Mouse (Mus musculus) kidney, adult 8-10 months (tissue): ENCODE data around the gene Tyrp1.
A peak's percentile ranks its signal among the peaks of the same experiment; 100 is the strongest.

Experiments
- DNase-seq, 2 experiments: peaks; one replicate each; pipeline ENCODE4 v3.0.0; 2022

Gene Tyrp1

DNA sequence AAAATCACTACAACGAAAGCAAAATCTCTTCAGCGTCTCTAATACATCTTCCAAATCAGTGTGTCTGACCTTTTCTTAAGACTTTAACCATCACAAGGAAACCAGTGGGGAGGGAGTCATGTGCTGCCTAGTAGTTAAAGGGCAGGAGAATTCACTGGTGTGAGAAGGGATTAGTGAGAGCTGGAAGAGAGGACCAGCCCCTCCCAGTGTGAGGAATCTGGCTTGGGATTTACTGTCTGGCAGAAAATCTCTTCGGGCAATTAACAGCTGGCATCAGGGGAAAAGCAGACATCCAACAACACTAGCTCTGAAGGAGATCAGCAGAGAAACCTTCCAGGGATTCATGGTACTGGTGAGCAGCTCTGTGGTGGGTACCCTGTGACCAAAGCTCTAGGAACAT lies at the start of gene Tyrp1:
Gene Tyrp1, plus strand, starts transcription at position 74 of the 400 bp plus-strand sequence.
- DNase-seq: no peak

DNA sequence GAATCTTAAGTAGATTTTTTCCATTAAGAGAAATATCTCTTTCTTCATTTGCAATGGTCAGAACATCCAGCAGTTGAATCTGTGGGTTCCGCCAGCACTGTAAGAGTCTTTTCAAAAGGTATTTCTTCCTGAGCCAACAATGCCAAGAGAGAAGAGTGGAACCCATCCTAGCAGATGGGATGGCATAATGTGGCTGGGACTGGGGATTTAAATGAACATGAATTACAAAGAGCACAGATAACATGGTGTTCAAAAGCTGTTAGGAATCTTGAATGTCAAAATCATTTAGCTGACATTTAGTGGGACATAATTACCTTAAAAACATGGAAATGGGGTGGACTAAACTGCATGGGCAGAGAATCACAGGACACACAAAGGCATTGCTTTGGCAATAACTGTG lies 45.6 kb upstream of the Tyrp1 start:
- DNase-seq: no peak

DNA sequence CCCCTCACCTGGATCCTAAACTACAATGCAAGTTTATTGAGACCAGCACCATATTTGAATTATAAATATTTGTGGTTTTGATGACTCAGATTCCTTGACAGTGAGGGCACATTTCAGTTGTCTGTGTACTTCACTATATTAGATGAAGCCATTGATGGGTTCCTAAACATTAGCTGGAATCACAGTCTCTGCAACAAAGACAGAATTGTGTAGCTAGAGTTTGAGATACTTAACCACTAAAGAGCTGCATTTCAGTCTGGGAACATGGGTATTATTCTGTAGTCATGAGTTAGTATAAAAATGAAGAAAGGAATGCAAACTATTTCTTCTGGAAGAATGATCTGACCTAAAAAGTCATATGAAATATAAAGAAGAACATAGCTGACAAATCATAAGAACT lies 14.4 kb upstream of the Tyrp1 start:
- DNase-seq: no peak

DNA sequence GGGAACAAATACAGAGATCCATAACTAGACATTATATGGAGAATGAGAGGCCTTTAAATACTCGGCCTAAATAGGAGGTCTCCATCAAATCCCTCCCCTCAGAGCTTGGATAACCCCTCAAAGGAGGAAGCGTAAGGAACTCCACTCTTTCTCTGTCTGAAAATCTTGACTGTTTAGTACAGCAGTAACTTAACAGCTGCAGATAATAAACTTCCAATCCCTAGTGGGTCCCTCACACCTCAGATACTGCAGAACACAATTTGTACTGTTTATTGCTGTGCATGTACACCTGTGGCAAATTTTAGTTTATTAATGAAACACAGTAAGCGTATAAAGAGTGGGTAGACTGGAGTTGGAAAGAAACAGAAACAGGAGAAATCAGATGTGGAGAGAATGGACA lies 12.0 kb upstream of the Tyrp1 start:
- no peak for DNase-seq

DNA sequence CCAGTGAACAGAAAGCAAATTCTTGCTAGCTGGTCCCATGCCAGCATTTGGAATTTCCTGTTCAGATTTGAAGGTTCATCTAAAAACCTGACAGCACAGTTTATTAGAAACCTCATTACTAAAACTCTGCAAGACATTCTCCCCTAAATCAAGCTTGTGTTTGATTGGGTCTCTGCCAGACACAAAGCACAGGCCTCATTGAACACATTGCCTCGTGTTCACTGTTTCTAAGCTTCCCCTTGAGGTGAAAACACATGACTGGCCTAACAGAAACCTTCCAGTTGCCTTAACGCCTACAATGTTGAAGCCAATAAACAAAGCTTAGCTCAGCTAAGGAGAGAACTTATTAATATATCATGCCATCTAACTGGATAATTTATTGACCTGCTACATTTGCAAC lies 5.7 kb upstream of the Tyrp1 start:
- DNase-seq: no peak

DNA sequence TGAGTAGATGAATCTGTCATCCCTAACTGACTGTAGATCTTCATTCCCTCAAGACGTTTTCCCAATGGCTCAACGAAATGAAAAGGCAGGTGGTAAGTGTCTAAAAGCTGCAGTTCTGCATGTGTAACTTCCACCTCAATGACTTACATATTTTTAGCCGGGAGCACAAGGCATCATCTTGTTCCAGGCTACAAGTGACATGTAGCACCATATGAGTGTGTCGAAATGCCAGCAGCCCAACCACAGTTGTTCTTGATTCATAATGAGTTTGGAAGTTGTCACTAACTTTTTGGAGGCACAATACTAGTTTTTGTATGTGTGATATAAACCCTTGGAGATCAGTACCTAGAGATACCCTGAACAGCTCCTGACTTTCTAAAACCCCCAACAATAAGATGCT lies 5.4 kb downstream of the Tyrp1 start:
- no peak for DNase-seq

DNA sequence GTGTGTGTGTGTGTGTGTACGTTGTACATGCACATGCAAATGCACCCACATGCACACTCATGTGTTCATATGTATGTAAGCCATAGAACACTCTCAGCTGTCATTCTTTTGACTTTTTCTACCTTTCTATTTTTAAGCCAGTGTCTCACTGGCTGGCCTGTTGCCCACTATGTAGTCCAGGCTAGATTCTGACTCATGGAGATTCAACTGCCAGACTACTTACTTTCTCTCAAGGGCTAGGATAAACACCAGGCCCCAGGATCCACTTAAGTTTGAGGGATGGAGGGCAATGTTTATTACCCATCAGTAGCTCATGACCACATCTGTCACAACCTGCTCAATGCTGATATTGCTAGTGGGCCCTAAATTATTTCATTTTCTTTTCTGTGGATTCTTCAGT lies 8.1 kb downstream of the Tyrp1 start:
- DNase-seq: no peak

DNA sequence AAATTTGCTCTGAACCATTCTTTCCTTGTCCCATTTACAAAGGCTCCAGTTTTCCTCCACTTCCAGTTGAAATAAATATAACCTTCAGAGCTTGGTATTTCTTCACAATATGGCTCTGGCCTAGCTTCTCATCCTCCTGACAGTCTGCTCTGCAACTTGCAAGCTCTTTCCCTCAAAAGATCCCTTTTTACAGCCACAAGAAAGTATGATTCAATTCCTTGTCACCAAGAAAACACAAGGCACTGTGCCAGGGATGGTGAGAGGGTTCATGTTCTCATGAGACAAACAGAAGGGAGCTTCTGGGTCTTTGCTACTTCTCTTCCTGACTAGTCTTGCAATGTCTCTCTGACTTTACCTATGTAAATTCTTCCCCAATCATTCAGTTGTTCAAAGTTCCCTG lies 9.8 kb downstream of the Tyrp1 start:
- DNase-seq: no peak

DNA sequence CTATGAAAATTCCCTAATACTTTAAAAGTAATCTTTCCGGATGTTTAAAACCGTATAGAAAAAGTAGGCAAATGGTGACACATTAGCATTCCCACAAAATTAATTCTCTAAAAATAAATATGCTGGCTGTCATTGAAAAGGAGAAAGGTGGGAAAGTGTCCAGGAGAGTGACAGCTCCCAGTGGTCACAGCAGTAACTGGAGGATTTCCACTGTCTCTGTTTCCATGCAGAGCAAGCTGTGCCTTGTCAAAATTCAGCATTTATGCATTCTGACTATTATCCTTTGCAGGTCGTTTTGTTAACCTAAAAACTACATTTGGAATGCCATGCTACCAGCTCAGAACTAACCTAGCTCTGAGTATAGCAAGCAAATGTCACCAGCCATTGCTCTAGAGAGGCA lies 12.1 kb downstream of the Tyrp1 start:
- DNase-seq: no peak

DNA sequence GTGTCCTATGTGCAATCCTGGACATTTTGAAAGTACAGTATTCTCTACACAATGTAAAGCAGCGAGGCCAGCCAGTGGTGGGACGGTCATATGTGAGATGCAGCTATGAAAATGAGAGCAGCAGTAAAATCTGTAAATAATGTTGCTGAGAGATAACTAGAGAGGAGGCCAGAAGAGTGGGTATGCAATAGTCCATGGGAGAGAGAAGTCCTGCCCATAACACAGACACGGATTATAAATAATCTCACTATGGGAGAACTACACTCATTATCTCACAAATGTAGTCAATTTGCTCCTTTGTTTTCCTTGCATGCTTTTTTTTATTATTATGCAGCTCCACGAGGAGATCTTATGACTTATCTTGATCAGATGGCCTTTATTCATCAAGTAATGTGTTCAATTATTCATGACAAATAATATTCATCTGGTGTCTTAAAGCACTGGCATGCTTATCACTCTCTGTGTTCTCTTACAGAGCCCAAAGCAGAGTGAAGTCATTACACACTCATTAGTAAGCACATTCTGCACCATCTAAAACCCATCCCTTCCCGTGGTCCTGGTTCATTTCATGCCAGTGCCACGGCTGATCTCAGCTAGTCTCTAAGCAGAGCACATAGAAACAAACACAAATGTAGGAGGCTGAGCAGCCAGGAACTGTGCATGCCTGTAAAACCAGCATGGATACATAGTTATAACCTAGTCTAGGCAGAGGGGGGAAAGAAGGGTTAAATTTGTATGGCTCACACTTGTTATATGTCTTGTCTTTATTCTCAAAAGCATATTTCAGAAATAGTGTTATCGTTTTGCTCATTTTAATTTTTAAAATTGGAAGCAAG lies 18.9 kb downstream of the Tyrp1 start:
- no peak for DNase-seq

DNA sequence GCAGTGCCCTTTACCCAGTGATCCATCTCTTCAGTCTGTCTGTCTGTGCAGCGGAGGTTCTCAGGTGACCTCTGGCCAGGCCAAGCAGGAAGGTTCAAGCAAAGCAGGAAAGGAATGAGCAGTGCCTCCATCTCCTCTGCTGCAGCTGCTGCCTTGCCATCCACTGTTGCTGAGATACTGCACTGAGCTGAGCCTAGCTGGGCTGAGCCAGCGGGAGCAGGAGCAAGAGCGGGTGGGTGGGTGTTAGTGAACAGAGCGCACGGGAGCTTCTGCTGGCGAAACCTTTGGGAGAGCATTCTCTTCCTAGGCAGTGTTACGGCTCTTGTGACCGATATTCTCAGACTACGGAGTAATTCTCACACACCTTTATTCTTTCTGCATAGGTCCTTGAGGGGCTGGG lies 21.6 kb downstream of the Tyrp1 start:
- no peak for DNase-seq

DNA sequence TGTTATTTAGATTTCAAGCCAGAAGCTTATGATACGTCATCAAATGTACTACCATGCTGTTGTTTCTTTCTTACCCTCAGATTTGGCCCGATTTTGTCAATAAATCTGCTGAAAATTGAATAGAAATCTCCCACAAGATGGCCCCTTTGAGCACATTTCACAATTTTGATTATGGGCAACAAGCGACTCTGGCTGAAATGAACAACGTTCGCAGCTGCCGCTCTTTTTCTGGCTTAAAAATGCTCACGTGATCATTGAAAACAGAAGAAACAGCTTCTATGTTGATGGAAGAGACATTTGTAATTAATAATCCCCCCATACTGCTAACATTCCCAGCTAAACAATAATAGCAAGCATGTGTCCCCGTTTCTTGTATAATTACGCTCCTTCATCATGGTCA lies 29.0 kb downstream of the Tyrp1 start:
- DNase-seq: no peak

DNA sequence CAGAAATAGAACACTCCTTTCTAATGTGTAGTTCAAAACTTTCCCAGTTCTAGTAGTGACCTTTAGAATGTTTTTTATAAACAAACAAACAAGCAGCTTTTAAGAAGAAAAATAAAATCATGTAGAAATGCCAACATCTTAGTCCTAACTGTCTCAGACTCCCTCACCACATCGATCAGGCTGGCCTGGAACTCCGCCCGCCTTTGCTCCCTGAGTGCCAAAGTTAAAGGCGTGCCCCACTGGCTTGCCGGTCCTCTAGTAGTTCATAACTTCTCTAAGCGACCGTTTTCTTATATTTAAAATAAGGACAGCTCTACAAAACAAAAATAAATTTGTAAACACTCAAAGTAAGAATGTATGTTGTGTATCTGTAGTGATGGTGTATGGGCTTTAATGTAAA lies 30.0 kb downstream of the Tyrp1 start:
- no peak for DNase-seq

DNA sequence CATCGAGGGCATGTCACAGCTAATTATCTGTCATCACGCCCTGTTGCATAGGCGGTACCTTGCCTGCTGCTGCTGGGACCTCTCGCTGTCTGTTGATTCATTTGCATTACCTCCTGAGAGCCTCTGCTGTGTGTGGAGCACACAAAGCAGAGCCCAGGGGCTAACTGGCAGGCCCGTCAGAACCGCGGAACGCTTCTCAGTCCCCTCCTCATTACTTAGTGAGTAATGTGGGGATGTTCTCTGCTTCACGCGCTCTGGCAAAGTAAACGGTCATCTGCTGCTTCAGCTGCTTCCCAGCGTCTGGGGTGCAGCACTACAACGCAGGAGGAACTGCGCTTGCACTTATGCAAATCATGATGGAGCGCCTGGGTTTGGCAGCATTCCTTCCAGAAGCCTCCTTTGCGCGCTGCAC lies 30.6 kb downstream of the Tyrp1 start:
- no peak for DNase-seq

DNA sequence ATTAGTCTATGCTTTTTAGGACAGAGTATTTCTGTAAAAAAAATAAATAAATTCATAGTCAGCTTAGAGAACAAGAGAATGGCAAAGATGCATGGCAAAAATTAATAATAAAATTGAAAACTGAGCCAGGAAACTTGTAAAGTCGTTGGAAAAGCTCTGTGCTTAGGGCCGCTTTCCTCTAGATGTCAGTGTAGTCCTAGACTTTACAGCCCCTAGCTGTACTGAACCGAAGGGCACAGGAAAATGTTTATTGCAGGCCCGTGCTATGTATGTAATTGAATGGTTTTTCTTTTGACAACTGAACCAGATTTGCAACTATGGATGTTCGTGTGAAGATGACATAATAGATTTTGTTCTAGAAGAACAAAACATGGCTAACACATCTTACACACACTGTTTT lies 32.1 kb downstream of the Tyrp1 start:
- DNase-seq: no peak

DNA sequence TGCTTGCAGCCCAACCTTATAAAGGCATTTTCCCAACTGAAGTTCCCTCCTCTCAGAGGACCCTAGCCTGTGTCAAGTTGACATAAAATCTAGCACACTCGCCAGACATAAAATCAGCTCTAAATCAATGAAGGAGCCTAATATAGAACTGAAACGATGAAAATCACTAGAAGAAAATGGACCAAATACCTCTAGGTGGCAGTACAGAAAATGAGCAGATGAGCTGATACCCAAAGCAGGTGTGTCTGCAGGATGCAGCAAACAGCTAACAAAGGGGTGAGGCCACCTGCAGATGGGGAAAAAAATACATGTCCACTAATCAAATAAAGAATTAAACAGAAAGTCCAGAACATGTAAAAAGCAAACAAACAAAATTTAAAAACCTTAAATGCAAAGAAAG lies 35.7 kb downstream of the Tyrp1 start:
- no peak for DNase-seq

DNA sequence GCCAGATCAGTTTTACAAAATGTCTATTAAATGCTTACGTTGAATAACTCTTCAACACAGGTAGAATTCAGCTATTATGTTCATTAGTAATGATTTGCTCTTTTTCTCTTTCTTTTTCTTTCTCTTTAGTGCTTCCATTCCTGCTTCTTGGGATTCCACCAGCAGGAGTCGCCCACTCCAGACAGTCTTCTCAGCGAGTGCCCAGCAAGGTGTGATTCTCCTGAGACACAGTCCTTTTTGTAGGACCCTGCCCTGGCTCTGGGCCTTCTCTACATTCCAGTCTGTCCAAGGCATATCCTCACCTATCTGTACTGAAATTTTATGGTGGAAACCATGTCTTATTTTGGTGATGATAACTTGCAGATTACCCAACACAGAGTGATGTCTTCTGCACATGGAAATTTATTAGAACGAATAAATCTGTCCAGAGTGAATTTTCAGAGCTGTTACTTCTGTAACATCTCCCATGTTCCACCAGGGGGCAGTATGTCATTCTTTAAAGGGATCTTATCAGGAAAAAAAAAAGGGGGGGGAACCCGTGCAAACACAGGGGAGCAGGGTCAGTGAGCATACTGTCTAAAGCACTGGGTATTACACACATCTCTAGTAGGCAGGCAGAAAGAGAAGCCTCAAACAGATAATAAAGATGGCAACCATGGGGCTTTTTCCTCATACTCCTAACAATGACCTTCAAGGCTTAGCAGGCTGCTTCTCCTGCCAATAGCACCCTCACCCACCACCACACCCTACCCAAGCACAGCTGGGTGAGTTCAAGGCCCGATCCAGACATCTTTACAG lies 39.1 kb downstream of the Tyrp1 start:
- DNase-seq: peak in 1 of 2 experiments; percentile 3

DNA sequence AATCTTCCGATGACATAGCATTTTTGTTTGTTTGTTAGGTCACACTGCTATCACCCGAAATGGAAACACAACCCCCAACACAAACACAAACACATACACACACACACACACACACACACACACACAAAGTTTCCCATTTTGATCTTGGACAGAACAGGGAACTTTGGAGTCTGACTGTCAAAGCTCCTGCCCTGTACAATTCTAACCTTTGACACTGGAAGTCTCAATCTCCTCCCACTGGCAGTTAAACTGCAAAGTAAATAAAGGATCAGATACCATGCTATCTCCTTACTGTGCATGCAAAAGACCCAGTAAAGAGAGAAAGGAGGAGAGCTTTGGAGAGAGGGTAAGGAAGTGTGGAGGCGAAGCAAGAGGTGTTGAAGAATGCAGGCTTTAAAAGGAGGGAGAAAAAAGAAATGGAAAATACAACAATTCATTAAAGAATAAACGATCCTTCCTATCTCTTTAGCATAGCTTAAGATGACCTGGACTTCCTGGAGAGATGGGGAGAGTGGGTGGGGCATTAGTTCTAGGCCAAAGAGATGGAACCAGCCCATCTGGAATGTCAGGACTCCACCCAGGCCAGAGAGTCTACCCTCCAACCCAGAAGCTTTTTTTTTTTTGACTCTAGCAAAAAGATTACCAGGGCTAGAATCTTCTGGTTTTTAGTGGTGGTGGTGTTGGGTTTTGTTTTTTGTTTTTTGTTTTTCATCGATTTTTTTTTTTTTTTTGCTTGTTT lies 40.4 kb downstream of the Tyrp1 start:
- peak in 1 of 2 experiments; percentile 12 for DNase-seq

DNA sequence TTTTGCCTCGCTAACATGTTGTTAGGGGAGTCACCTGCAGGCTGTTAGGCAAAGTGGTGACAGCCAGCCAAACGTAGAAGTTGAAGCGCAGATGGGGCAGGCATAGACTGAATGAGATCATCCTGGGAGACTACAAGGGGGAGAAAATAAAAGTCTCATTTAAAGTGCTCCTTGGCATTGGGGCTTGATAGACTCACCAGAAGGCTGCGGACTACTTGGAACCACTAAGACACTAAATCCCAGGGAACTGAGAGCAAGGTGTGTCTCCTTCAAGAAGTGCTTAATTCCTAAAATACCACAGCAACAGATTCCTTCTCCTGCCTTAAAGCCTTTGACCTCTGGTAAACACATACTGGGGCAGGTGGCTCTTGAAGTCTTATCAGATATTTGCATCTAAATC lies 41.1 kb downstream of the Tyrp1 start:
- no peak for DNase-seq

DNA sequence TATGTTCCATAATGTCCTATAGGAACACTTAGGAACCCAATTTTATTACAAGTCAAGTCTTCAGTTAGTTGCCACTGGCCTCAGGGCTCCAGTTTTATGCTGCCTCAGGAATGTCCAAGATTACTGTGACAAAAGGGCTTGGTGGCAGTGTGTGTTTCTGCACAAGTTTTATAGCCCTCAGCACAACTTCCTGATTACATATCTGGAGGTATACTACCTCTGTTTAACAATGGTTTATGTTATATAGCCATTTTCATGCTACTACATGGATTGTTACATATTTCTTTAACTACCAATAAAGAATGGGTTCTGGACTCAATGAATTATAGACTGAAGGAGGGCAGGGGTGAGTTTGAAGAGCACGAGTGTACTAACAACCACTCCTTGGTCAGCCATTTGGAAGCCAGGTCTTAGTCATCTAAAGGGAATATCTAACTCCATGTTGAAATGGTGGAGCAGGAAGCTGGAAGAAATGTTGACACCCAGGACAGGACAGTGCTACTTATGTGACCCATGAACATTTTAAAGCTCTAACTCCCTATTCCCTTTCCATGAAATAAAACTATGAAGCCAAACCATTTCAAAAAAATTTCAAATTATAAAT lies 48.2 kb downstream of the Tyrp1 start:
- no peak for DNase-seq

DNA sequence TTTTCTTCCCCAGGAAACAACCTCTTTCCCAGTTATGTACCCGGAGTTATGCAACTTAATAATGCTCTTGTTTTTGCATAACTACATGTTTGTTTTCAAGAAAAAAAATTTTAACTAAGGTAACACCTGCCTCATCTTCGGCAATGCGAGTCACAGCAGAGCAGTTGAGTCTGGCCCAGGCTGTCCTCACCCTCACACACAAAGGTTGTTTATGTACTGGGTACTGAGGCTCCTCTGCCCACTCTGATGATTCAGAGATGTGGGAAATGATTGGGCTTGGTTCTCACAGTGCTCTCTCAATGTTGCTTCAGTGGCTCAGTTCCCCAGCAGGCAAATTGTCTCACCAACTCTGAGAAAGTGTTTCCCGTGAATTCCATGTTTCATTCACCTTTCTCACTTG lies 52.7 kb downstream of the Tyrp1 start:
- DNase-seq: no peak

DNA sequence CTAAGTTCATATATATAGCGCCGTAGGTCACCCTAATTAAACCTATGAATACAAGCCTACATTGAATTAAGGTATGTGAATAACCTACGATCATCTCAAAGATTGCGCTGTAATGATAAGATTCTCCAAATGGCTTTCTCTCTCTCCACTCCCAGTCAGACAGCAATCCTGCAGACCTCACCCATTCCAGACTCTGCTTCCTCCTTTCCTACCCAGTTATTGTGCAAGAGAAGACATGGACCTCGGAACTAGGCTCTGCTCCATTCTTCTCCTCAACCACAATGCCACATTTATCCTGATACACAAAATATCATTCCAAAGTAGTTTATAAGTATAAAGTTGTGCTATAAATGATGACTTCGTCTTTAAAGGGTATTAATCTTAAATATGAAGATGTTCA lies 57.1 kb downstream of the Tyrp1 start:
- no peak for DNase-seq

DNA sequence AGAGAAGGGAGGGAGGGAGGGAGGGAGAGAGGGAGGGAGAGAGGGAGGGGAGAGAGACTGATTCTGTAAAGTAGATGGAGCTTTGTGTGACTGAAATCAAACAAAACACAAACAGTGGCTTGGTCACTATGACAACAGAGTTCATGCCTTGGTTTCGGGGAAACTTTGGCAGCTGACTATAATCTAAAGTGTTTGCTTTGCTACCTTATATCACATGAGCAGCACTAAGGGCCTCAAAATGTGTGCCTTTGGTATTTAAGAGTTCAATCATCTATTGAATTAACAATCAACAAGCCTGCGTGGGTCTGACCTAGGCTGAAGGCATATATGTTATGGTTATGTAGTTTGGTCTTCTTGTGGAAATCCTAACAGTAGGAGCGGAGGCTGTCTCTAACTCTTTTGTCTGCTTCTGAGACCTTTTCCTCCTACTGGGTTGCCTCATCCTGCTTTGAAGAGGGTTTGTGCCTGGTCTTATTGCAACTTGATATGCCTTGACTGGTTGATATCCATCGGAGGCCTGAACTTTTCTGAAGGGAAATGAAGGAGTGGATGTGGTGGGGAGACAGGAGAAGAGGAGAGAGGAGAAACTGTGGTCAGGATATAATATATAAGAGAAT lies 61.5 kb downstream of the Tyrp1 start:
- no peak for DNase-seq
